Mouse (Mus musculus) mammary gland, adult 2 months (tissue): ENCODE results near the gene Gm20806. TPM values are rescaled to one million over a fixed set of nuclear protein-coding genes. Genes with fewer than 3 reads are reported as not detected.

Source experiments
- polyA plus RNA-seq: library from polyadenylated mRNA; depleted of rRNA; stranded (reverse); fragments of >200 nt; gene quantifications from 2 replicates; pipeline ENCODE4 v1.2.3, GENCODE M21; 2012; ENCODE audit warnings: low replicate concordance; rRNA removed

The Gm20806 gene
- not detected in 2 replicates for polyA plus RNA-seq

DNA sequence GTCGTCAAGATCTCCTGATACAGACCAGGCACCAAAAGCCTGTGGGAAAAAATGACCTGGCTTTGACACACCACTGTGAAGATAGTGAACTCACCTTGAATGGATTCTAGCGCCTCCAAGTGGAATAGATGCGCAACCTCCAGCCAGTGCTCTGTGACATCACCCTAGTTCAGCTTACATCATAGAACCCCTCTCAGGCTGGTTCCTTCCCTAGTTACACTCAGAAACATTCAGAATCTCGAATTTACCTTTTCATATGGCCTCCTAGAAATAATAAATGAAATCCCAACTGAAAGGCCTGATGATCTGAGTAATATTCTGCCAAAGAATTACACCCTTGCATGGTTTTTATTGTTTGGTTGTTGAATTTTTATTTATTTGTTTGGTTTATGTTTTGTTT is at the start of gene Gm20806:
Gene Gm20806 (minus strand): TSS at position 101 of the 400 bp plus-strand sequence.

